Mouse (Mus musculus): ENCODE data around the gene Atp6v0e2. TPM values are rescaled to one million over a fixed set of nuclear protein-coding genes. Genes with fewer than 3 reads are reported as not detected.

Atp6v0e2 gene
- polyA plus RNA-seq, 1 experiment from 2014 or later, result 190 TPM

GRCm38 (mm10) chr6:48534913-48535312 is 2.5 kb upstream of the Atp6v0e2 start:
- WGBS, result 84% methylated on average over 8 of the region's 8 CpGs
- no peak overlapping the region for H3K9ac ChIP-seq (replicated peaks; ENCODE audit: low read length)

GRCm38 (mm10) chr6:48536091-48536490 is 1.3 kb upstream of the Atp6v0e2 start:
- 75% methylated on average over 4 of the region's 4 CpGs for WGBS

More at GRCm38 (mm10) chr6:48534913-48535312, 2.5 kb upstream of the Atp6v0e2 start:
- peaks cover 15% of the 10 kb centered on the region; the same call in 1 of the 2 replicates for H3K36me3 ChIP-seq (ENCODE audit: control insufficient read depth, insufficient read depth, low read length)
- no peaks in the 10 kb centered on the region for H3K9me3 ChIP-seq (ENCODE audit: control insufficient read depth, low read length)
- H3K4me3 ChIP-seq (replicated peaks; ENCODE audit: low read depth, low read length), result no peak overlapping the region
- H3K27ac ChIP-seq (replicated peaks; ENCODE audit: low read depth, low read length), result no peak overlapping the region
- no peaks in the 10 kb centered on the region for H3K27me3 ChIP-seq (ENCODE audit: control insufficient read depth, insufficient read depth, low read length)
- ATAC-seq (ENCODE audit: low FRiP score, low TSS enrichment) (no peak), DNase-seq (no peak)
- H3K4me1 ChIP-seq (ENCODE audit: control insufficient read depth, insufficient read depth, low read length), result peaks cover 21% of the 10 kb centered on the region
- no peak overlapping the region for H3K4me2 ChIP-seq (ENCODE audit: low read length)

GRCm38 (mm10) chr6:48538841-48539737 is 1.7 kb downstream of the Atp6v0e2 start:
- DNase-seq (peak; percentile 87), ATAC-seq (ENCODE audit: low FRiP score, low TSS enrichment) (no peak)
- H3K36me3 ChIP-seq (ENCODE audit: control insufficient read depth, insufficient read depth, low read length), result peaks cover 24% of the 10 kb centered on the region
- H3K4me3 ChIP-seq (replicated peaks; ENCODE audit: low read depth, low read length), result peak overlapping the region; percentile 66; the same call in 1 of the 2 replicates
- H3K9me3 ChIP-seq (ENCODE audit: control insufficient read depth, low read length), result no peaks in the 10 kb centered on the region
- H3K9ac ChIP-seq (replicated peaks; ENCODE audit: low read length), result peak overlapping the region; percentile 86
- H3K4me2 ChIP-seq (ENCODE audit: low read length), result peak overlapping the region; percentile 96
- WGBS, result 78% methylated on average over 5 of the region's 5 CpGs
- peaks cover 21% of the 10 kb centered on the region for H3K4me1 ChIP-seq (ENCODE audit: control insufficient read depth, insufficient read depth, low read length)
- H3K27me3 ChIP-seq (ENCODE audit: control insufficient read depth, insufficient read depth, low read length), result no peaks in the 10 kb centered on the region
- H3K27ac ChIP-seq (replicated peaks; ENCODE audit: low read depth, low read length), result no peak overlapping the region

More at GRCm38 (mm10) chr6:48536091-48536490, 1.3 kb upstream of the Atp6v0e2 start:
- Histone ChIP-seq H3K36me3 (ENCODE audit: control insufficient read depth, insufficient read depth, low read length) (peaks cover 25% of the 10 kb centered on the region), H3K9ac (replicated peaks; ENCODE audit: low read length) (no peak overlapping the region), H3K4me2 (ENCODE audit: low read length) (no peak overlapping the region), H3K27me3 (ENCODE audit: control insufficient read depth, insufficient read depth, low read length) (no peaks in the 10 kb centered on the region), H3K4me3 (replicated peaks; ENCODE audit: low read depth, low read length) (no peak overlapping the region), H3K9me3 (ENCODE audit: control insufficient read depth, low read length) (no peaks in the 10 kb centered on the region), H3K27ac (replicated peaks; ENCODE audit: low read depth, low read length) (no peak overlapping the region), H3K4me1 (ENCODE audit: control insufficient read depth, insufficient read depth, low read length) (peaks cover 21% of the 10 kb centered on the region)
- DNase-seq (no peak), ATAC-seq (ENCODE audit: low FRiP score, low TSS enrichment) (no peak)

- Histone ChIP-seq H3K9ac (replicated peaks; ENCODE audit: low read length) (no peak overlapping the region), H3K36me3 (ENCODE audit: control insufficient read depth, insufficient read depth, low read length) (peaks cover 24% of the 10 kb centered on the region), H3K9me3 (ENCODE audit: control insufficient read depth, low read length) (no peaks in the 10 kb centered on the region), H3K27ac (replicated peaks; ENCODE audit: low read depth, low read length) (no peak overlapping the region), H3K4me1 (ENCODE audit: control insufficient read depth, insufficient read depth, low read length) (peaks cover 21% of the 10 kb centered on the region), H3K4me2 (ENCODE audit: low read length) (no peak overlapping the region), H3K4me3 (replicated peaks; ENCODE audit: low read depth, low read length) (no peak overlapping the region), H3K27me3 (ENCODE audit: control insufficient read depth, insufficient read depth, low read length) (no peaks in the 10 kb centered on the region)
- 88% methylated on average over 5 of the region's 5 CpGs for WGBS
- ATAC-seq (ENCODE audit: low FRiP score, low TSS enrichment) (no peak), DNase-seq (no peak)
These were observed 2.4 kb downstream of the Atp6v0e2 start for GRCm38 (mm10) chr6:48539860-48540259.

GRCm38 (mm10) chr6:48540721-48541120 is 3.3 kb downstream of the Atp6v0e2 start:
- Histone ChIP-seq H3K9me3 (ENCODE audit: control insufficient read depth, low read length) (no peaks in the 10 kb centered on the region), H3K27ac (replicated peaks; ENCODE audit: low read depth, low read length) (no peak overlapping the region), H3K4me3 (replicated peaks; ENCODE audit: low read depth, low read length) (no peak overlapping the region), H3K36me3 (ENCODE audit: control insufficient read depth, insufficient read depth, low read length) (peaks cover 24% of the 10 kb centered on the region), H3K9ac (replicated peaks; ENCODE audit: low read length) (no peak overlapping the region), H3K4me1 (ENCODE audit: control insufficient read depth, insufficient read depth, low read length) (peaks cover 21% of the 10 kb centered on the region), H3K4me2 (ENCODE audit: low read length) (no peak overlapping the region), H3K27me3 (ENCODE audit: control insufficient read depth, insufficient read depth, low read length) (no peaks in the 10 kb centered on the region)
- DNase-seq (no peak), ATAC-seq (ENCODE audit: low FRiP score, low TSS enrichment) (no peak)
- WGBS, result 82% methylated on average over 3 of the region's 3 CpGs

- Histone ChIP-seq H3K4me1 (ENCODE audit: control insufficient read depth, insufficient read depth, low read length) (peaks cover 17% of the 10 kb centered on the region), H3K36me3 (ENCODE audit: control insufficient read depth, insufficient read depth, low read length) (peaks cover 24% of the 10 kb centered on the region), H3K9me3 (ENCODE audit: control insufficient read depth, low read length) (no peaks in the 10 kb centered on the region), H3K27me3 (ENCODE audit: control insufficient read depth, insufficient read depth, low read length) (no peaks in the 10 kb centered on the region), H3K9ac (replicated peaks; ENCODE audit: low read length) (no peak overlapping the region), H3K4me3 (replicated peaks; ENCODE audit: low read depth, low read length) (no peak overlapping the region), H3K27ac (replicated peaks; ENCODE audit: low read depth, low read length) (no peak overlapping the region), H3K4me2 (ENCODE audit: low read length) (no peak overlapping the region)
- DNase-seq, result no peak
- no peak for ATAC-seq (ENCODE audit: low FRiP score, low TSS enrichment)
- WGBS, result 67% methylated on average over 7 of the region's 7 CpGs
These were observed 4.4 kb downstream of the Atp6v0e2 start for GRCm38 (mm10) chr6:48541560-48542450.

GRCm38 (mm10) chr6:48542631-48543030 is 5.2 kb downstream of the Atp6v0e2 start:
- Histone ChIP-seq H3K27me3 (ENCODE audit: control insufficient read depth, insufficient read depth, low read length) (no peaks in the 10 kb centered on the region), H3K36me3 (ENCODE audit: control insufficient read depth, insufficient read depth, low read length) (peaks cover 24% of the 10 kb centered on the region), H3K9ac (replicated peaks; ENCODE audit: low read length) (no peak overlapping the region), H3K27ac (replicated peaks; ENCODE audit: low read depth, low read length) (no peak overlapping the region), H3K4me3 (replicated peaks; ENCODE audit: low read depth, low read length) (no peak overlapping the region), H3K4me1 (ENCODE audit: control insufficient read depth, insufficient read depth, low read length) (peaks cover 14% of the 10 kb centered on the region), H3K4me2 (ENCODE audit: low read length) (no peak overlapping the region), H3K9me3 (ENCODE audit: control insufficient read depth, low read length) (no peaks in the 10 kb centered on the region)
- DNase-seq (no peak), ATAC-seq (ENCODE audit: low FRiP score, low TSS enrichment) (no peak)
- 93% methylated on average over 3 of the region's 3 CpGs for WGBS

- ATAC-seq (ENCODE audit: low FRiP score, low TSS enrichment) (no peak), DNase-seq (no peak)
- H3K9ac ChIP-seq (replicated peaks; ENCODE audit: low read length), result no peak overlapping the region
- H3K4me1 ChIP-seq (ENCODE audit: control insufficient read depth, insufficient read depth, low read length), result no peaks in the 10 kb centered on the region
- no peak overlapping the region for H3K27ac ChIP-seq (replicated peaks; ENCODE audit: low read depth, low read length)
- WGBS, result 82% methylated on average over 5 of the region's 5 CpGs
- no peak overlapping the region for H3K4me3 ChIP-seq (replicated peaks; ENCODE audit: low read depth, low read length)
- H3K36me3 ChIP-seq (ENCODE audit: control insufficient read depth, insufficient read depth, low read length), result peaks cover 20% of the 10 kb centered on the region
- no peak overlapping the region for H3K4me2 ChIP-seq (ENCODE audit: low read length)
- H3K9me3 ChIP-seq (ENCODE audit: control insufficient read depth, low read length), result no peaks in the 10 kb centered on the region
- H3K27me3 ChIP-seq (ENCODE audit: control insufficient read depth, insufficient read depth, low read length), result no peaks in the 10 kb centered on the region
These were observed 7.8 kb downstream of the Atp6v0e2 start for GRCm38 (mm10) chr6:48545251-48545650.
